Mouse (Mus musculus) cerebellum, adult 9-11 months (tissue): ENCODE data around the gene Olfr351.

ENCODE experiments used
- DNase-seq: peaks from one replicate; pipeline ENCODE4 v3.0.0; 2022

Olfr351 gene

GRCm38 (mm10) chr2:36862560-36862959 lies at the start of gene Olfr351:
TSS of gene Olfr351 (minus strand) at chr2:36862660.
- DNase-seq, result no peak

DNA sequence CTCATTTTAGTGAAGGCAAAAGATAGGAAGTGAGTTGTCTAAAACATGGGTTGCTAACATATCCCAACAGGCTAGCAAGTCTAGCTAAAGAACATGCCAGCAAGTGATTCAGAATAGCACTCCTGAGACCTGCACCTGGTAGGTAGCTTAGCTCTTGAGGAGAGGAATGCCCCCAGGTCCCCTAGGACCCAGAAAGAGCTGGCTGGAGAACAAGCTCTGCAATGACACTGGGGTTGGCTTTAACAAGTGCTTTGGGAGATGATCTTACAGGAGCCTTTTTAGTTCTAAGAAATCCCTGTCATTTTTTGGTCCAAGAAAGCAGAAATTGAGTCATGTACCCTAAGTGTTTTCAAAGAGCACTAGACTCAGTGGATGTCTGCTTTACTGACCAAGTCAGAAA lies 42.9 kb upstream of the Olfr351 start, which contains the start of gene Olfr354:
Gene Olfr354 (plus strand): TSS at position 301 of the 400 bp plus-strand sequence.
- no peak for DNase-seq

DNA sequence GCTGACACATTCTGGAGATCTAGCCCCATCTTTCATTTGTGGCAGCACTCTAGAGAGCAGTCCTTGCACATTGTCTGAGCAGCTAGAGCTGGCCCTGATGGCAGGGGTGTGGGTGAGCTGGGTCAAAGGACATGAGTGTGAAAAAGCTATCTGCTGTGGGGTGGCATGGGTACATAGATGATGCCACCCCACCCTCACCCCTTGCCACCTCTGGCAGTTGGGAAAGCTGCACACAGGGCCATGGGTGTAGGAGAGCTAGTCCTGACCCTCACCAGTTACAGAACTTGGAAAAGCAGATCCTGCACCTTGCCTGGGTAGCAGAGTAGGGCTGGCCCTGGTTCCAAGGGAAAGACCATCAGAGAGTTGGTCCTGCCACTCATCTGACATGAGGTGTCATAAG lies 34.7 kb upstream of the Olfr351 start:
- no peak for DNase-seq

DNA sequence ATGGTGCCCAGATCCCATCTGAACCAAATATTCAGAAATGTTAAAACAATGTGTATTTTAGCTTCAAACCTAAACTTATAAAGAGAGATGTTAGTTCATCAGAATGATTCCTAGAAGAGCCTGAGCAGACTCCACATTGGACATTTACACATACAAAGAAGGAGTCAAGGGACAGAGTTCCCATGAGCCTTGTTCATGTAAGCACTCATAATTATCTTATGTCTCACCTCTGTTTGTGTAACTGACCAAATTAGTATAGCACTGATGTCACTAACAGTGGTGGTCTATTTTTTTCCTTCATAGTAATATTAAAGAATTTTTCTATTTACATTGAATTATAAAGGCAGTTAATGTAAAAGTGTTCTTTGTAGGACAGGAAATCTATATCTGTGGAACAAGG lies 30.4 kb upstream of the Olfr351 start, which contains the start of gene Olfr353:
Gene Olfr353 (minus strand): TSS at position 101 of the 400 bp plus-strand sequence.
- no peak for DNase-seq

DNA sequence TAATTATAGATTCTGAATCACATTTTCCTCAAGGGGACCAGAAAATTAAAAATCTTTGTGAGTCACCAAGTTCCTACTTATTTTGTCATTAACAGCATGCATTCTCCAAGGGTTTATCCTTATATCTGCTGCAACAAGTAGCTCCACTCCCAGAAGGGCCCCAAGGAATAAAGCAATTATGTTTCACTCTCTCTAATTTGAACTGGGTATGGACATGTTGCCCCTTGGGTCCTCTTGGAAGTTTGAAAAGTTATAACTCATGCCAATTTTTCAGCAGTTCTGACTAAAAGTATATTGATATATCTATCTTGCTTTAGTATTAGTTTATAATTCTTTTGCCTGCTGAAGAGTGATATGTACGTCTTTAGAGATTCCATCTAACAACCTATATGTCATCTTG lies 5.7 kb upstream of the Olfr351 start, which contains the start of gene Olfr352:
Gene Olfr352 (plus strand): TSS at position 301 of the 400 bp plus-strand sequence.
- DNase-seq, result no peak

DNA sequence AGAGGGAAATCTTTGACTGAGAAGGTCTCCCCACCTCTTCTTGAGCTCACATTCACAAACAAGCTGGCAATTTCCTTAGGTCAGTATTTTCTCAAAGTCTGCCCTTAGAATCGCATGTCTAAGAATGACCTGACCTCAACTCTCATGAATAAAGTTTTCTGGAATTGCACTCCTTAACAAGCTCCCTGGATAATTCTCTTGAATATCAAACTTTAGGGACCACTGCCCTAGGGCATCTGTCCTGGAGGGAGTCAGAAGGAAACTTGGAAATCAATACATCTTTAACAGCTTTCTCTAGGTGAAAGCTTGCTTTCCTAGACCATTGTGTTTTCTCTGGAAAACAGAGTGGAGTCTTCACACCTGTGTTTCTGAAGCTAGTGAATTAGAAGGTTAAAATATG lies 16.4 kb downstream of the Olfr351 start, which contains the start of gene Olfr350:
Gene Olfr350 (plus strand): TSS at position 301 of the 400 bp plus-strand sequence.
- no peak for DNase-seq

DNA sequence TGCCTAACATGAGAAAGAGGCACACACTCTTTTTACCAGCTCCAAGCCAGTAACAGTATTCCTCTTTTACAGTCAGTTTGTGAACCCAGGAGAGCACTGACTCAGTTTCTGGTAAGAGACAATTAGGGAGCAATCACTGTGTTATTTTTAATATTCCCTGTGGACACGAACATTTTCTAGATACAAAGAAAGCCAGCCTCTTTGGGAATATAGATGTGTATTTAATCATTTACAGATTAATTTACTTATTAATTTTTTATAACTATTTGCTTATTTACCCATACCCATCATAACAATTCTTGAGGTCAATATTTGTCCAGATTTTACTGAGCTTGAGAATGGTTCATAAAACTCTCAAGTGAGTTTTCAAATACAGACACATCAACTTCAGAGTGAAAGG lies 45.5 kb downstream of the Olfr351 start, which contains the start of gene Olfr3:
Gene Olfr3 (minus strand): TSS at position 101 of the 400 bp plus-strand sequence.
- no peak for DNase-seq
